Mouse (Mus musculus) small intestine, adult 2 months (tissue): Measurements from ENCODE around the gene Ccser1.

Experiments used
- CTCF ChIP-seq: fragments of 200-500 bp; IDR thresholded peaks from 2 replicates; pipeline ENCODE4 v1.5.1; 2012; ENCODE audit warnings: low read depth, mild to moderate bottlenecking, control low read depth, inconsistent platforms, low read length, moderate library complexity, mixed read lengths; ENCODE audit not compliant: insufficient replicate concordance, insufficient read length; ENCODE audit errors: extremely low read depth
- POLR2A ChIP-seq: fragments of 200-500 bp; IDR thresholded peaks from 2 replicates; pipeline ENCODE4 v1.6.1; 2012; ENCODE audit warnings: low read depth, mild to moderate bottlenecking, control low read depth, inconsistent platforms, low read length, moderate library complexity

DNA sequence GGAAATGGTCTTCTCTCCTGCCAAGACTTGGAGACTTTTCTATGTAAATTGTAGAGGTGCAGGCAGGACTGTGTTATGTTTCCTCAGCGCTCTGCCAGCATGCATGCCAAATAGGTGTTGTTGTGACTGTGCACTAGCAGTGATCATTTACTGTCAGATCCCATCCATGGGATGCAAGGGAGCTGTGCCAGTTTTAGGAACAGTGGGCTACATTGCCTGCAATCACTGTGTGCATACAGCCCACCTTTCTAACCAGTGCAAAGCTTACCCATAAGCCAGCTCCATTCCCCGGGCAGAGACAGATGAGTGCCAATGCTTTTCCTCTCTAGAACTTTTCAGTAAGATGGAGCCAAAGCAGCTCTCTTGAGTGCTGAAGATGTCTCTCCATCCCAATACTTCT, 606.6 kb downstream of the Ccser1 start:
- no peak for TF ChIP-seq POLR2A
- TF ChIP-seq CTCF, result no peak
